Mouse (Mus musculus): ENCODE data around the gene Sgtb. TPM values are rescaled to one million over a fixed set of nuclear protein-coding genes. Genes with fewer than 3 reads are reported as not detected.

Gene Sgtb
- polyA plus RNA-seq (2017; shearing (Covaris generic)): under 1 TPM; 0.39 to 0.48 TPM

GRCm38 (mm10) chr13:104109288-104109815, at the start of gene Sgtb, which contains the start of gene Nln:
Sgtb (plus strand) TSS chr13:104109741.
Nln (minus strand) TSS chr13:104109614.

GRCm38 (mm10) chr13:104177796-104178649, 68.5 kb downstream of the Sgtb start, which contains the start of gene Trappc13:
Trappc13 (minus strand) TSS chr13:104178469.

GRCm38 (mm10) chr13:104178650-104179121, 69.1 kb downstream of the Sgtb start, which contains the start of gene Trim23:
Trim23 (plus strand) TSS chr13:104178797.

Other genes starting within 250 kb of the Sgtb start
- gene Erbin, start 189.2 kb upstream of the Sgtb start, polyA plus RNA-seq (2017; shearing (Covaris generic)): 10 to 100 TPM; 94.6 to 97.2 TPM
- 10 to 100 TPM; 12.3 to 13.8 TPM for gene Nln, start 127 bp upstream of the Sgtb start, polyA plus RNA-seq (2017; shearing (Covaris generic))
- 10 to 100 TPM; 42.2 to 44.9 TPM for gene Trappc13, start 68.7 kb downstream of the Sgtb start, polyA plus RNA-seq (2017; shearing (Covaris generic))
- 10 to 100 TPM; 13.1 to 16.1 TPM for gene Trim23, start 69.1 kb downstream of the Sgtb start, polyA plus RNA-seq (2017; shearing (Covaris generic))
- 1 to 10 TPM; 1.7 to 2.7 TPM for gene Cenpk, start 118.9 kb downstream of the Sgtb start, polyA plus RNA-seq (2017; shearing (Covaris generic))
- 10 to 100 TPM in 1 of 2 experiments, 1 to 10 TPM in 1; 6.2 to 11.0 TPM for gene Ppwd1, start 119.1 kb downstream of the Sgtb start, polyA plus RNA-seq (2017; shearing (Covaris generic))
- gene Adamts6, start 178.1 kb downstream of the Sgtb start, polyA plus RNA-seq (2017; shearing (Covaris generic)): 10 to 100 TPM in 1 of 2 experiments, 1 to 10 TPM in 1; 8.5 to 28.7 TPM

Measured in inflammation-experienced regulatory T-cells (primary cell).